Mouse (Mus musculus): ENCODE measurements around the gene 1700049E17Rik2.
"Not testable (repeated sequence)": the region's sequence is repeated elsewhere in the genome, so short reads cannot be mapped to it uniquely, and the experiment has no call there.

DNA sequence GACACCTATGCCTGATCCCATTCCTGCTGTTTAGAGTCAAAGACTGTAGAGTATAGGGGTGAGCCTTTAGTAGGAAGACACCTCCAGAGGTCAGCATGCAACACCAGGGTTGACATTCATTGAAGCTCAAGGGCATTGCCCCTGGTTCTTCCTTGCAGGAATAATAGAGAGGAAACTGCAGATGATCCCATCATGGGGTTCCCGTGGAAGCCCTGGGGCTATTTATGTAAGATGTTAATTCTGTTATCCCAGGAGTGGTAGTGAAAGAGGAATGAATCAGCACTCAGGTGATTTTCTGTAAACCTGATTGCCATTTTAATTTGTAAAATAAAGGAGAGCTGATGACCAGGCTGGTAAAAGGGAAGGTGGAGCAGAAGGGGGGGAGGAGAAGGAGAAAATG, 13.3 kb downstream of the 1700049E17Rik2 start:
- not testable (repeated sequence) for TF ChIP-seq CTCF (IDR thresholded peaks at IDR 0.05; ENCODE audit: borderline replicate concordance, extremely low read depth, insufficient read depth, insufficient read length); POLR2A (IDR thresholded peaks at IDR 0.05; ENCODE audit: borderline replicate concordance, extremely low read depth, insufficient read depth, insufficient read length, poor library complexity, severe bottlenecking)
